Mouse (Mus musculus): ENCODE data around the gene Ankrd31. TPM values are rescaled to one million over a fixed set of nuclear protein-coding genes. Genes with fewer than 3 reads are reported as not detected.
"Not testable (repeated sequence)": the region's sequence is repeated elsewhere in the genome, so short reads cannot be mapped to it uniquely, and the experiment has no call there.

Ankrd31 gene
- polyA plus RNA-seq, 1 experiment from 2014 or later: 0.05 TPM

DNA sequence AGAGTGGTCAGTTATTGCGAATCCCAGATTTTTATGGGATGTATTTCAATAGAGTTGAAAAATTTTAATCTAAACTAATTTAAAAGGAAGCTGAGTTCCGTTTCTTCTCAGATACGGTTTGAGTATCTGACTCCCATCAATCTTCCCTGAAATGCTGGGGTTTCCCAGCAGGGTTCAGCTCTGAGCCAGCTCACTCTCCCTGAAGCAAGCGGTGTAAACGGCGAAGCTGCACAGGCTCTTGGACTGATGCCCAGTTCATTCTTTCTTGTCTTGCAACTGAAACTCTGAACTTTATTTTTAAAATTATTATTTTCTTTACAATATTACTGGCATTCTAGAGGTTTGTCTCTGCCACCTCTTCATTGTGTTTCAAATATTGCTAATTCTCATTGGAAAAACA lies 2.0 kb upstream of the Ankrd31 start:
- H3K4me1 ChIP-seq: no peaks in the 10 kb centered on the region
- 0 out of 2 replicates have a peak, but pooled peaks cover 3% of the 10 kb centered on the region for H3K9me3 ChIP-seq
- H3K4me2 ChIP-seq (replicated peaks): no peak overlapping the region
- H3K9ac ChIP-seq (replicated peaks): no peak overlapping the region
- no peak overlapping the region for H3K27ac ChIP-seq (replicated peaks)
- H3K27me3 ChIP-seq: no peaks in the 10 kb centered on the region
- H3K4me3 ChIP-seq: no peak overlapping the region
- WGBS: 72% methylated on average over 6 of the region's 6 CpGs
- ATAC-seq (ENCODE audit: low FRiP score, low read depth): no peak
- no peaks in the 10 kb centered on the region for H3K36me3 ChIP-seq

DNA sequence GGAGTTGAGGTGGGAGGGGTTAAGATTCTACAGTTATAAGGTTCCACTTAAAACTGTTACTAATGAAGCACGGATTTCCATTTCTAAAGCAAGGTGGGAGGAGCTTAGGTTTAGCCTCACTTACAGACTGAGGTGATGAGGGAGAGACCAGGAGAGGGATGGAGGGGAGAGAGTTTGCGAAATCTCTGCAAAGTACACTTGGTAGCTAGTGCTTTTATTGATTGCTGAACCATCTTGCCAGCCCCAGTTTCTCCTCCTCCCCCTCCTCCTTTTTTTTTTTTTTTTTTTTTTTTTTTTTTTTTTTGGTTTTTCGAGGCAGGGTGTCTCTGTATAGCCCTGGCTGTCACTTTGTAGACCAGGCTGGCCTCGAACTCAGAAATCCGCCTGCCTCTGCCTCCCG lies 1.8 kb downstream of the Ankrd31 start:
- H3K4me1 ChIP-seq: no peaks in the 10 kb centered on the region
- H3K27me3 ChIP-seq: no peaks in the 10 kb centered on the region
- H3K36me3 ChIP-seq: no peaks in the 10 kb centered on the region
- H3K9me3 ChIP-seq: 0 out of 2 replicates have a peak, but pooled peaks cover 3% of the 10 kb centered on the region
- no peak overlapping the region for H3K4me2 ChIP-seq (replicated peaks)
- WGBS: 94% methylated on average over 5 of the region's 6 CpGs
- H3K4me3 ChIP-seq: no peak overlapping the region
- no peak for ATAC-seq (ENCODE audit: low FRiP score, low read depth)
- H3K9ac ChIP-seq (replicated peaks): no peak overlapping the region
- H3K27ac ChIP-seq (replicated peaks): no peak overlapping the region

DNA sequence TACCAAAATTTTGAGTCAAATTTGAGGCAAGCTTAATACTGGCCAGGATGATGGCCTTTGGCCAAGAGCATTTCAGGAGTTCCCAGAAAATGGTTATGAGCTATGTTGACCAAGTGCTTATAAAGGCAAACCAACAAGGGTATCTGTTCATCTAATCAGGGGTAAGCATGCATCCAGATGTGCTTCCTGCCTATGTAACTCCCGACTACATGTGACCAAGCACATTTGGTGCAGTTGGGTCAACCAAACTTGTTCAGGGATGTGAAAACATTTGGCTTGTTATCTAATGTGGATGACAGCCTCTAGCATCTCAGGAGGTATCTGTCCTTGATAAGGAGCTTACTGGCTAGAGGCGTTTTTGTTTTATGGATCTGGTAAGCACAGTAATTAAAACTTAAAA lies 12.8 kb downstream of the Ankrd31 start:
- H3K9me3 ChIP-seq: 0 out of 2 replicates have a peak, but pooled peaks cover 3% of the 10 kb centered on the region
- H3K9ac ChIP-seq (replicated peaks): no peak overlapping the region
- H3K4me2 ChIP-seq (replicated peaks): no peak overlapping the region
- no peak overlapping the region for H3K27ac ChIP-seq (replicated peaks)
- no peak overlapping the region for H3K4me3 ChIP-seq
- no peak for ATAC-seq (ENCODE audit: low FRiP score, low read depth)
- H3K36me3 ChIP-seq: no peaks in the 10 kb centered on the region
- no peaks in the 10 kb centered on the region for H3K4me1 ChIP-seq
- 78% methylated on average over 2 of the region's 2 CpGs for WGBS
- no peaks in the 10 kb centered on the region for H3K27me3 ChIP-seq

DNA sequence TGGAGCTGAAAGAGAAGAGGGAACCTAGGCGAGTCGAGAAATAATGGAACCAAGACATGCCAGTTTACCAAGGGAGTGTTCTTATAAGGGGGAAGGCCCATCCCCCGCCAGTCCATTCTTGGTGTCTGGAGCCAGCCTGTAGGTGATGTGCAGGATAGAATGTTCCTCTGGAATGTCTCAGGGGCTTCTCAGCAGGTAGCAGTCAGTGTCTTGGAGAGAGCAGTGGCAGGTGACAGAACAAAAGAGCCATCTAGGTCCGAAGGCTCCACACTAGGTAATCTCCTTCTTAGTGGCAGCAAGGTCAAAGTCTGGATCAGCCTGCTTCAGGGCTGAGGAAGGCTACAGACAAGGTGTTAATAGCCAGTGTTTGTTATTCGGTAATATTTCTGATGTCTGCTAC lies 38.0 kb downstream of the Ankrd31 start:
- not testable (repeated sequence) for H3K9me3 ChIP-seq; H3K9ac ChIP-seq (replicated peaks); H3K4me3 ChIP-seq; H3K4me2 ChIP-seq (replicated peaks); H3K27ac ChIP-seq (replicated peaks); H3K27me3 ChIP-seq; ATAC-seq (ENCODE audit: low FRiP score, low read depth); H3K4me1 ChIP-seq; H3K36me3 ChIP-seq
- WGBS: 89% methylated on average over 5 of the region's 5 CpGs

DNA sequence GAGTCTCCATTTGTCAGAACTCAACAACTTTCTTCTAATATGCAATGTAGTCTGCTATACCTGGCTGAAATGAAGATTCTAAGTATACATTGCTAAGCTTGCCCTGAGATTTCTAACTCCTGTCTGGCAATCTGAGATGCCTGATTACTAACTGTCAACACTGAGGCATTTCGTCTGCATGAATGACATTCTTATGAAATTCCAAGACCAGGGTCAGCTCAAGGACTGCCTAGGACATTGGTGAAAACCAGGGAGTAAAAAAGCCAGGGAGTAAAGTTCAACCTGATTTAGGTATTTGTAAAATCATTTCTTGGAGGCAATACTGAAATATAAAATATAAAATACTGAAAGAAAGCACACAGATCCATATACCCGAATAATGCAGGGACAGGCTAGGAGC lies 45.4 kb downstream of the Ankrd31 start:
- H3K9me3 ChIP-seq: no peaks in the 10 kb centered on the region
- WGBS: 91% methylated on average over 2 of the region's 2 CpGs
- no peak overlapping the region for H3K9ac ChIP-seq (replicated peaks)
- no peak overlapping the region for H3K4me3 ChIP-seq
- no peak overlapping the region for H3K27ac ChIP-seq (replicated peaks)
- H3K27me3 ChIP-seq: no peaks in the 10 kb centered on the region
- H3K4me2 ChIP-seq (replicated peaks): no peak overlapping the region
- ATAC-seq (ENCODE audit: low FRiP score, low read depth): no peak
- no peaks in the 10 kb centered on the region for H3K4me1 ChIP-seq
- no peaks in the 10 kb centered on the region for H3K36me3 ChIP-seq

DNA sequence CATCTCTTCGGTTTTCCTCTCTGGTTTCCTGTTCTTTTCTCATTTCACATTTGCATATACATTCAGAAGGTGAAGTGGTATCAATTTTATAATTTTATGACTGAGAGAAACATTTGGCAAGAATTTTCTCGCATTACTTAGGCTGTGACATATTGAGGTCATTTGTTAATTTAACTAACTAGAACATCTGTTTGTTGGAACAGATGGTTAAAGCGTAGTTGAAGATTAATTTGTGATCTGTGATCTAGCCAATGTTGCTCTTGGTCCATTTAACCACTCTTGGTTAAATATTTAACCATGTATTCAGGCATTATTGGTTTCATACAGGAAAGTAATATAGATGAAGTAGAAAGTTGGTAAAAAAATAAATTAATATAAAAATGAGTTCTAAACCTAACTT lies 47.2 kb downstream of the Ankrd31 start:
- WGBS: 88% methylated on average over 3 of the region's 3 CpGs
- Histone ChIP-seq H3K4me2 (replicated peaks) (no peak overlapping the region), H3K9ac (replicated peaks) (no peak overlapping the region), H3K27ac (replicated peaks) (no peak overlapping the region), H3K36me3 (no peaks in the 10 kb centered on the region), H3K4me3 (no peak overlapping the region), H3K27me3 (no peaks in the 10 kb centered on the region), H3K9me3 (no peaks in the 10 kb centered on the region), H3K4me1 (no peaks in the 10 kb centered on the region)
- no peak for ATAC-seq (ENCODE audit: low FRiP score, low read depth)

DNA sequence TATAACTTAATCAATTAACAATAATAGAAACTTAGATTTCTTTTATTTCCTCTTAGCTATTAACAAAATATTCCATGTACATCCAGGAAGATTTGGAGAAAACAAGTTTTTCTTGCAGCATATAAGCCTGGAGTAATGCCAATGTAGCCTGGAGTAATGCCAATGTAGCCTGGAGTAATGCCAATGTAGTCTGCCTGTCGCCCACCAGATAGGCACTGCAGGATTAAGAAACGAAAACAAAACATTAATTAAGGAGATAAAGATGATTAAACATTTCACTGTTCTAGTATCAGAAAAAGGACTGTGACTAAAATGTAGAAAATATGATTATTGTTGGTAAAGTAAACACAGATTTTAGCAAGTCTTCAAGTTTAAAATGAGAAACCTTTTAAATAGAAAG lies 49.4 kb downstream of the Ankrd31 start:
- Histone ChIP-seq H3K36me3 (no peaks in the 10 kb centered on the region), H3K9me3 (no peaks in the 10 kb centered on the region), H3K27ac (replicated peaks) (no peak overlapping the region), H3K9ac (replicated peaks) (no peak overlapping the region), H3K27me3 (no peaks in the 10 kb centered on the region), H3K4me2 (replicated peaks) (no peak overlapping the region), H3K4me3 (no peak overlapping the region), H3K4me1 (no peaks in the 10 kb centered on the region)
- no peak for ATAC-seq (ENCODE audit: low FRiP score, low read depth)
- WGBS: 77% methylated on average over 2 of the region's 2 CpGs

DNA sequence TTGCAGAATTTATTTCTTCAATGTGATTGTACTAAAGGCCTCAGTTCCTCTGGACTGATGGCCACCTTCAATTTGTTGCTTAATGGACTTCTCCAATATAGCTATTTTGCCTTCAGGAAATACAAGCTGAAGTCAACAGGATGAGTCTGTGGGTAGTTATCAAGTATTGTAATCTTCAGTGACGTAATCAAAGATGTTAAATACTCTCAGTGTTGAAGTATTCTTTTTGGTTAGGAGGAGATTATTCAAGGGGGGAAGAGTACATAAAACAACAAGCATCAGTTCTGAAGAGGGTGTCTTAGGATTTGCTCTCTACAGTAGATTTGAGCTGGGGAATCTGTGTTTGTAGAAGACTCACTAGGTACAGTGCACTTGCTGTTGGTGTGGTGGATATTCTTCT lies 101.7 kb downstream of the Ankrd31 start:
- no peak overlapping the region for H3K4me2 ChIP-seq (replicated peaks)
- WGBS: 74% methylated on average over 1 of the region's 1 CpGs
- no peaks in the 10 kb centered on the region for H3K9me3 ChIP-seq
- H3K36me3 ChIP-seq: no peaks in the 10 kb centered on the region
- H3K27me3 ChIP-seq: no peaks in the 10 kb centered on the region
- H3K27ac ChIP-seq (replicated peaks): no peak overlapping the region
- no peak overlapping the region for H3K4me3 ChIP-seq
- H3K9ac ChIP-seq (replicated peaks): no peak overlapping the region
- no peak for ATAC-seq (ENCODE audit: low FRiP score, low read depth)
- no peaks in the 10 kb centered on the region for H3K4me1 ChIP-seq

DNA sequence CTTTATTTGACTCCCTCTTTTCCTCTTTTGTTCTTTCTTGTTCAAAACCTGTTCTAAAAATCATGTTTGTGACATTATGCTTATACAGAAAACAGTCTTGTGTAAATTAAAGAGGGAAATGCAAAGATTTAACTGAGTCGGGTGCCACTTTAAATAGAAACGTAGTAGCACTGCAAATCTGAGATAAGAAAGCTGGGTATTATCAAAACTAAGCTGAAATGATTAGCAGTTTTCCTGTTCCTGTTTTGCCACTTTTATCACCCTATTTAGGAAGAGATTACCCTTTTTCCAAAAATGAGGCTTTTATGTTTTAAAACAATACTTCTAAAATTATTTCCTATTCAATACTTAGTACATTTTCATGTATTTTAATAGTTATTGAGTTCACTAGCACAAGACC lies 104.1 kb downstream of the Ankrd31 start:
- WGBS: 75% methylated on average over 2 of the region's 2 CpGs
- ATAC-seq (ENCODE audit: low FRiP score, low read depth): no peak

DNA sequence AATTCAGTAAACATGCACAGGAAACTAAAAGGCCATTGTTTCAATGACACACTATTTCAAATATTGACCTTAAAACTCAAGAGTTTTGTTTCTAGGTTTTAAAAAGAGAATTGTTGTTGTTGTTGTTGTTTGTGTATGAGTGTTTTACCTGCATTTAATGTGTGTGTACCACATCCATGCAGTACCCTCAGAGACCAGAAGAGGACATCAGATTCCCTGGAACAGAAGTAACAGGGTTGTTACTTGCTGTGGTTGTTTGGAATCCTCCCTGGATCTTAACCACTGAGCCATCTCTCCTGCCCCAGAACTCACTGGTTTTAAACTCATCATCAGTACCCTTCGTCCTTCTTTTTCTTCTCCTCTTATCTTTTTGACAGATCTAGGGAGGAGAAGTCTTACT lies 105.2 kb downstream of the Ankrd31 start:
- 54% methylated on average over 1 of the region's 1 CpGs for WGBS
- ATAC-seq (ENCODE audit: low FRiP score, low read depth): no peak
- no peak overlapping the region for H3K27ac ChIP-seq (replicated peaks)

More for the DNA sequence above, 104.1 kb downstream of the Ankrd31 start:
- Histone ChIP-seq H3K27me3 (no peaks in the 10 kb centered on the region), H3K9ac (replicated peaks) (no peak overlapping the region), H3K4me1 (no peaks in the 10 kb centered on the region), H3K4me3 (no peak overlapping the region), H3K9me3 (no peaks in the 10 kb centered on the region), H3K36me3 (no peaks in the 10 kb centered on the region), H3K4me2 (replicated peaks) (no peak overlapping the region), H3K27ac (replicated peaks) (no peak overlapping the region)

DNA sequence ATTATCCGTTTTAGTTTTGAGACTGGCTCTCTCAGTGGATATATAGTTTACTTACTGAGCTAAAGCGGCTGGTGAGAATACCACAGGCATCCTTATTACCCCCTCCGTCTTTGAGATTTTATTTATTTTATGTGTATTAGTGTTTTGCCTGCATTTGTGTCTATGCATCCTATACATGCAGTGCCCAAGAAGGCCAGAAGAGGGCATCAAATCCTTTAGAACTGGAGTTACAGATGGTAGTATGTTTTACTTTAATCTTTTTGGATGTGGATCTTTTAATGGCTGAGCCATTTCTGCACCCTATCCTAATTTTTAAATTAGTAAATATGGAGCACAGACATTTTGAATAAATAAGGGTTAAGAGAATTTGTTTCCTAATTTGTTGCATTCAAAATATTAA lies 107.1 kb downstream of the Ankrd31 start:
- no peak overlapping the region for H3K27ac ChIP-seq (replicated peaks)
- no peak for ATAC-seq (ENCODE audit: low FRiP score, low read depth)

More for the DNA sequence above, 105.2 kb downstream of the Ankrd31 start:
- Histone ChIP-seq H3K4me1 (no peaks in the 10 kb centered on the region), H3K9ac (replicated peaks) (no peak overlapping the region), H3K36me3 (no peaks in the 10 kb centered on the region), H3K4me3 (no peak overlapping the region), H3K27me3 (no peaks in the 10 kb centered on the region), H3K9me3 (no peaks in the 10 kb centered on the region), H3K4me2 (replicated peaks) (no peak overlapping the region)

DNA sequence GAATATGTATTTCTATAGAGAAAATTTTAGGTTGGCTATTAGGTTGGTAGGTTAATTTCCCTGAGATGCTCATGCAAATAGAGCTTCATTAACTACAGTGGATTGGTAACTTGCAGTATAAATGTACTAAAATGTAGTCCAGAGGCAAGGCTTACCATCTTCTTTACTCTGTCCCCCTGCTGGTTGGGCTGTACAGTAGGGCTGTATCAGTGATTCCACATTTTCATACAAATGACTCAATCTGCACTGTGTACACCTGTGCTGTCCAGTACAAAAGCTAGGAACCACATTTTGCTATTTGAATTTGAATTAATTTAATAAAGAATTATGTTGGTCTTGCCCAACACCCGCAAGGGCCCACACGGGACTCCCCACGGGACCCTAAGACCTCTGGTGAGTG lies 111.1 kb downstream of the Ankrd31 start:
- no peaks in the 10 kb centered on the region for H3K36me3 ChIP-seq

More for the DNA sequence above, 107.1 kb downstream of the Ankrd31 start:
- Histone ChIP-seq H3K36me3 (no peaks in the 10 kb centered on the region), H3K9ac (replicated peaks) (no peak overlapping the region), H3K4me3 (no peak overlapping the region), H3K4me2 (replicated peaks) (no peak overlapping the region), H3K27me3 (no peaks in the 10 kb centered on the region), H3K9me3 (no peaks in the 10 kb centered on the region), H3K4me1 (no peaks in the 10 kb centered on the region)
- 20% methylated on average over 3 of the region's 3 CpGs for WGBS

DNA sequence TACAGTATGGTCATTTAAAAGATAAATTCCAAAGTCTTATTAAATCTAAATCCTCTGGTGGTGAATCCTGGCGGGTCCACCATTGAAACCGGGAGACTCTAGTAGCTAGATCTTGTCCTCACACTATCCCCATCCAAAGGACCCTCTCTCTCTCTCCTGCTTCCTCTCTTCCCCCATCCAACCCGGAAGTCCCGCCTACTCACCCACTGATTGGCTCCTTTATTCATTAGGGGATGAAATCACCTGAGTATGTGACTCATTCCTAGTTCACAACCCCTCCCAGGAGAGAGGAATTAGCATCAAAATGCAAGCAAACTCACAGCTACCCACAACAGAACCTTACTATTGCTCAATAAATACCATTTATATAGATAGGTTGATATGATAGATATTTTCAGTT lies 122.7 kb downstream of the Ankrd31 start:
- H3K9me3 ChIP-seq: no peaks in the 10 kb centered on the region
- H3K4me3 ChIP-seq: no peak overlapping the region
- H3K4me2 ChIP-seq (replicated peaks): no peak overlapping the region
- no peaks in the 10 kb centered on the region for H3K4me1 ChIP-seq
- H3K27me3 ChIP-seq: no peaks in the 10 kb centered on the region
- H3K36me3 ChIP-seq: no peaks in the 10 kb centered on the region
- no peak overlapping the region for H3K9ac ChIP-seq (replicated peaks)
- no peak overlapping the region for H3K27ac ChIP-seq (replicated peaks)
- WGBS: 84% methylated on average over 4 of the region's 4 CpGs
- no peak for ATAC-seq (ENCODE audit: low FRiP score, low read depth)

More for the DNA sequence above, 111.1 kb downstream of the Ankrd31 start:
- H3K4me3 ChIP-seq: no peak overlapping the region
- no peak overlapping the region for H3K27ac ChIP-seq (replicated peaks)
- no peak overlapping the region for H3K4me2 ChIP-seq (replicated peaks)
- H3K9ac ChIP-seq (replicated peaks): no peak overlapping the region
- H3K27me3 ChIP-seq: no peaks in the 10 kb centered on the region
- no peaks in the 10 kb centered on the region for H3K4me1 ChIP-seq
- WGBS: 90% methylated on average over 3 of the region's 3 CpGs
- no peak for ATAC-seq (ENCODE audit: low FRiP score, low read depth)
- H3K9me3 ChIP-seq: no peaks in the 10 kb centered on the region

Data from midbrain, embryonic 12.5 days (tissue).